Mouse (Mus musculus): ENCODE data around the gene Tfpt. TPM values are rescaled to one million over a fixed set of nuclear protein-coding genes. Genes with fewer than 3 reads are reported as not detected.

The Tfpt gene
- polyA plus RNA-seq, 1 experiment from 2014 or later = 30.7 TPM

Small RNA genes lying within 50 kb of the gene (microRNA-seq; reads per million reads assigned to microRNA genes)
- not detected for gene Gm25100 (ENCODE audit: borderline number of aligned reads)
- 3.8 reads per million for gene Mir3572 (ENCODE audit: borderline number of aligned reads)

Other genes starting within 250 kb of the Tfpt start
- 4.7 and 6.5 TPM in 2 replicates for gene Cacng8, start 239.2 kb downstream of the Tfpt start, polyA plus RNA-seq (2014; fragmentation: Nextera tagmentation; extraction: Ambion mirVana)
- gene Cacng6, start 205.7 kb downstream of the Tfpt start, polyA plus RNA-seq (2014; fragmentation: Nextera tagmentation; extraction: Ambion mirVana) = 0.34 TPM in 1 of 2 replicates, not detected in the other
- not detected in 2 replicates for gene Tarm1, start 127.3 kb downstream of the Tfpt start, polyA plus RNA-seq (2014; fragmentation: Nextera tagmentation; extraction: Ambion mirVana)
- gene Oscar, start 13.8 kb downstream of the Tfpt start, polyA plus RNA-seq (2014; fragmentation: Nextera tagmentation; extraction: Ambion mirVana) = 0.11 and 0.20 TPM in 2 replicates
- 296 and 350 TPM in 2 replicates for gene Ndufa3, start 12.6 kb downstream of the Tfpt start, polyA plus RNA-seq (2014; fragmentation: Nextera tagmentation; extraction: Ambion mirVana)
- gene Prpf31, start 56 bp upstream of the Tfpt start, polyA plus RNA-seq (2014; fragmentation: Nextera tagmentation; extraction: Ambion mirVana) = 142 and 151 TPM in 2 replicates
- gene Cnot3, start 15.3 kb upstream of the Tfpt start, polyA plus RNA-seq (2014; fragmentation: Nextera tagmentation; extraction: Ambion mirVana) = 57.4 and 63.9 TPM in 2 replicates
- gene Leng1, start 35.9 kb upstream of the Tfpt start, polyA plus RNA-seq (2014; fragmentation: Nextera tagmentation; extraction: Ambion mirVana) = 15.3 and 16.5 TPM in 2 replicates
- 3.9 and 4.3 TPM in 2 replicates for gene Tmc4, start 47.6 kb upstream of the Tfpt start, polyA plus RNA-seq (2014; fragmentation: Nextera tagmentation; extraction: Ambion mirVana)
- 257 and 283 TPM in 2 replicates for gene Tsen34, start 62.9 kb upstream of the Tfpt start, polyA plus RNA-seq (2014; fragmentation: Nextera tagmentation; extraction: Ambion mirVana)
- gene Mboat7, start 63.6 kb upstream of the Tfpt start, polyA plus RNA-seq (2014; fragmentation: Nextera tagmentation; extraction: Ambion mirVana) = 27.6 and 28.4 TPM in 2 replicates
- gene Rps9, start 74.1 kb upstream of the Tfpt start, polyA plus RNA-seq (2014; fragmentation: Nextera tagmentation; extraction: Ambion mirVana) = 1,406 and 1,416 TPM in 2 replicates
- gene Pirb, start 90.5 kb upstream of the Tfpt start, polyA plus RNA-seq (2014; fragmentation: Nextera tagmentation; extraction: Ambion mirVana) = 0.10 and 0.17 TPM in 2 replicates
- gene Gm15448, start 195.8 kb upstream of the Tfpt start, polyA plus RNA-seq (2014; fragmentation: Nextera tagmentation; extraction: Ambion mirVana) = not detected in 2 replicates
- 0.13 TPM in 1 of 2 replicates, not detected in the other for gene Pira2, start 215.1 kb upstream of the Tfpt start, polyA plus RNA-seq (2014; fragmentation: Nextera tagmentation; extraction: Ambion mirVana)